Mouse (Mus musculus) kidney, adult 2 months (tissue): ENCODE measurements around the gene Lrp4.

Experiments used
- CTCF ChIP-seq: fragments of 200-500 bp; conservative IDR thresholded peaks from 2 replicates; pipeline ENCODE4 v1.5.1; 2011; ENCODE audit warnings: low read depth, mild to moderate bottlenecking, control low read depth, low read length, moderate library complexity, mixed read lengths; ENCODE audit not compliant: insufficient read depth, insufficient read length
- POLR2A ChIP-seq: fragments of 200-500 bp; IDR thresholded peaks from one replicate; pipeline ENCODE4 v1.6.1; 2011; ENCODE audit warnings: low read depth, low read length, control low read depth

- no peak for TF ChIP-seq CTCF
- no peak for TF ChIP-seq POLR2A
Observed at GRCm38 (mm10) chr2:91426321-91426720, 31.0 kb upstream of the Lrp4 start.
